17 mouse cellular contexts compared by ENCODE assay signal in the genomic region with DNA sequence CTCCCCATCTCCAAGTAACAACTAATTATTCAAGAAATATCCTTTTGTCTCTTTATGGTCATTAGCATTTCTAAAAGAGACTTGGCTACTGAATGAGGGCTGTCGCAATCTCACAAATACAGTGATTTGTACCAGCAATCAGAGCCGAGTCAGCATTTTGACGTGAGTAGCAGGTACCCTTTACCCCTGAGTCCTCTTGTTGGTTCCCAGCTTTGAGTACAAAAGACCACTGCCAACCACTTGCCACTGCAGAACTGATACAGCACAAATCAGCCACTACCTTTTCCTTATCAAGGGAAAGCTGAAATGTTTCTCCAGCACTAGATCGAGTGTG.
"Had no signal": no experiment of that assay in that cellular context is flagged by ENCODE, and none has a peak within 500 bp of the region (broad histone marks: within the 10 kb centered on the region; RNA-seq: fewer than 3 reads in every experiment).

No protein-coding gene starts in this region.

- H3K9ac ChIP-seq: liver, embryonic 13.5 days; liver, postnatal 0 days; lung, embryonic 15.5 days; midbrain, embryonic 15.5 days had no signal

- H3K4me2 ChIP-seq: liver, embryonic 13.5 days; lung, embryonic 15.5 days; midbrain, embryonic 11.5 days; midbrain, embryonic 15.5 days had no signal

- H3K27me3 ChIP-seq: liver, embryonic 13.5 days; lung, embryonic 15.5 days; megakaryocyte, embryonic 14.5 days; midbrain, embryonic 15.5 days had no signal

- H3K4me3 ChIP-seq: layer of hippocampus, adult 2 months; limb, embryonic 10.5 days; liver, embryonic 13.5 days; lung, embryonic 15.5 days; megakaryocyte, embryonic 14.5 days; midbrain, embryonic 15.5 days had no signal

- H3K36me3 ChIP-seq: limb, embryonic 10.5 days; liver, embryonic 13.5 days; lung, embryonic 15.5 days; midbrain, embryonic 15.5 days had no signal

- H3K4me1 ChIP-seq: liver, embryonic 13.5 days; lung, embryonic 15.5 days; megakaryocyte, embryonic 14.5 days had no signal

- H3K9me3 ChIP-seq: limb, embryonic 10.5 days; liver, embryonic 13.5 days; lung, embryonic 15.5 days; midbrain, embryonic 15.5 days had no signal

- ATAC-seq: liver, postnatal 0 days; midbrain, embryonic 15.5 days had no signal

- H3K27ac ChIP-seq: kidney, postnatal 0 days; layer of hippocampus, adult 2 months; limb, embryonic 10.5 days; liver, embryonic 13.5 days; lung, embryonic 15.5 days; macrophage had no signal

- DNase-seq: kidney, adult 9 months; kidney, postnatal 36 days; liver, embryonic 13.5 days; liver, postnatal 0 days; lung, postnatal 14 days; right cerebral cortex, postnatal 4 days; spleen, adult 18-20 months; thymus, adult 2 months; thymus, postnatal 25 days had no signal
